Mouse (Mus musculus) lung, adult 2 months (tissue): ENCODE measurements around the gene Scn10a. TPM values are rescaled to one million over a fixed set of nuclear protein-coding genes. Genes with fewer than 3 reads are reported as not detected.

Experiments
- DNase-seq: peaks from one replicate; pipeline ENCODE4 v3.0.0; 2022
- H3K4me1 ChIP-seq: fragments of 200-500 bp; 2 replicates; pipeline ENCODE4 v1.6.1; 2011; ENCODE audit warnings: low read length; ENCODE audit not compliant: control insufficient read depth, insufficient read depth
- H3K4me3 ChIP-seq: fragments of 200-500 bp; replicated peaks from 2 replicates; pipeline ENCODE3; 2011; ENCODE audit warnings: low read depth, mild to moderate bottlenecking, control low read depth, low read length; ENCODE audit errors: extremely low read depth
- CTCF ChIP-seq: fragments of 200-500 bp; IDR thresholded peaks from 2 replicates; pipeline ENCODE4 v1.5.1; 2011; ENCODE audit warnings: mild to moderate bottlenecking, low read length, control low read depth; ENCODE audit not compliant: insufficient read depth
- POLR2A ChIP-seq: fragments of 200-500 bp; IDR thresholded peaks from 2 replicates; pipeline ENCODE4 v1.6.1; 2011; ENCODE audit warnings: low read depth, mild to moderate bottlenecking, control low read depth, low read length, borderline replicate concordance; ENCODE audit errors: extremely low read depth
- WGBS: fragments of 180-500 bp; shearing (Covaris S2); methylation state at CpG from one replicate; pipeline ENCODE4 v1.1.7; 2018; 5-methylcytosine and 5-hydroxymethylcytosine counted together
- polyA plus RNA-seq: library from polyadenylated mRNA; depleted of rRNA; stranded (reverse); fragments of >200 nt; gene quantifications from 2 replicates; pipeline ENCODE4 v1.2.3, GENCODE M21; 2012

The Scn10a gene
- polyA plus RNA-seq, 1 experiment: 0.09 TPM

- no peak for TF ChIP-seq POLR2A
- no peak for TF ChIP-seq CTCF
- no peak for DNase-seq
- WGBS: 41% methylated on average over 8 of the region's 8 CpGs
- H3K4me3 ChIP-seq: no peak overlapping the region
- H3K4me1 ChIP-seq: no peaks in the 10 kb centered on the region
Measured at GRCm38 (mm10) chr9:119628690-119629268, 90.3 kb downstream of the Scn10a start.

- no peak for DNase-seq
- H3K4me3 ChIP-seq: no peak overlapping the region
- WGBS: 68% methylated on average over 6 of the region's 6 CpGs
- TF ChIP-seq POLR2A (no peak), CTCF (no peak)
- H3K4me1 ChIP-seq: no peaks in the 10 kb centered on the region
Measured at GRCm38 (mm10) chr9:119627227-119627626, 91.9 kb downstream of the Scn10a start.

- 51% methylated on average over 4 of the region's 4 CpGs for WGBS
- Histone ChIP-seq H3K4me3 (no peak overlapping the region), H3K4me1 (no peaks in the 10 kb centered on the region)
- no peak for TF ChIP-seq CTCF
- DNase-seq: no peak
Measured at GRCm38 (mm10) chr9:119624151-119624550, 95.0 kb downstream of the Scn10a start.

- 73% methylated on average over 6 of the region's 6 CpGs for whole genome bisulfite sequencing
- no peak for DNase-seq
Measured at GRCm38 (mm10) chr9:119614798-119615197, 104.3 kb downstream of the Scn10a start.

GRCm38 (mm10) chr9:119610563-119611166, 108.5 kb downstream of the Scn10a start:
- no peaks in the 10 kb centered on the region for H3K4me1 ChIP-seq
- DNase-seq: no peak
- TF ChIP-seq CTCF (no peak), POLR2A (no peak)
- H3K4me3 ChIP-seq: no peak overlapping the region
- 87% methylated on average over 7 of the region's 7 CpGs for WGBS

More at GRCm38 (mm10) chr9:119614798-119615197, 104.3 kb downstream of the Scn10a start:
- no peak overlapping the region for H3K4me3 ChIP-seq
- TF ChIP-seq CTCF (no peak), POLR2A (no peak)
- no peaks in the 10 kb centered on the region for H3K4me1 ChIP-seq

- WGBS: 87% methylated on average over 5 of the region's 5 CpGs
- H3K4me1 ChIP-seq: no peaks in the 10 kb centered on the region
- no peak overlapping the region for H3K4me3 ChIP-seq
- TF ChIP-seq CTCF (no peak), POLR2A (no peak)
- DNase-seq: no peak
Measured at GRCm38 (mm10) chr9:119606906-119607305, 112.2 kb downstream of the Scn10a start.

GRCm38 (mm10) chr9:119604607-119605006, 114.5 kb downstream of the Scn10a start:
- 64% methylated on average over 8 of the region's 8 CpGs for whole genome bisulfite sequencing
- H3K4me1 ChIP-seq: no peaks in the 10 kb centered on the region
- TF ChIP-seq POLR2A (no peak), CTCF (no peak)
- H3K4me3 ChIP-seq: no peak overlapping the region
- no peak for DNase-seq

GRCm38 (mm10) chr9:119598501-119598900, 120.6 kb downstream of the Scn10a start:
- TF ChIP-seq CTCF: no peak
- TF ChIP-seq POLR2A: no peak
- Histone ChIP-seq H3K4me3 (no peak overlapping the region), H3K4me1 (no peaks in the 10 kb centered on the region)
- no peak for DNase-seq
- WGBS: 64% methylated on average over 10 of the region's 10 CpGs

- Histone ChIP-seq H3K4me1 (no peaks in the 10 kb centered on the region), H3K4me3 (no peak overlapping the region)
- 64% methylated on average over 8 of the region's 8 CpGs for WGBS
- no peak for TF ChIP-seq CTCF
- TF ChIP-seq POLR2A: no peak
- no peak for DNase-seq
Measured at GRCm38 (mm10) chr9:119597332-119597731, 121.8 kb downstream of the Scn10a start.

GRCm38 (mm10) chr9:119589592-119589991, 129.5 kb downstream of the Scn10a start:
- no peak for TF ChIP-seq CTCF
- no peak for TF ChIP-seq POLR2A
- no peak for DNase-seq
- 76% methylated on average over 8 of the region's 8 CpGs for WGBS
- Histone ChIP-seq H3K4me1 (no peaks in the 10 kb centered on the region), H3K4me3 (no peak overlapping the region)
